Mouse (Mus musculus): ENCODE data around the gene Mpzl3. TPM values are rescaled to one million over a fixed set of nuclear protein-coding genes. Genes with fewer than 3 reads are reported as not detected.

The Mpzl3 gene
- polyA plus RNA-seq, 1 experiment from 2014 or later = 1.1 TPM

GRCm38 (mm10) chr9:45060151-45060550 lies 5.2 kb downstream of the Mpzl3 start:
- 44% methylated on average over 7 of the region's 7 CpGs for WGBS
- Histone ChIP-seq H3K27ac (no peak overlapping the region), H3K4me1 (replicated peaks; ENCODE audit: control insufficient read depth, insufficient read depth, low read length) (no peaks in the 10 kb centered on the region), H3K4me2 (replicated peaks) (no peak overlapping the region), H3K36me3 (replicated peaks; ENCODE audit: control insufficient read depth, insufficient read depth) (no peaks in the 10 kb centered on the region), H3K9ac (no peak overlapping the region), H3K27me3 (ENCODE audit: control insufficient read depth, insufficient read depth, low read length) (peaks cover 27% of the 10 kb centered on the region), H3K4me3 (replicated peaks; ENCODE audit: low read length) (no peak overlapping the region), H3K9me3 (ENCODE audit: control insufficient read depth, low read length) (no peaks in the 10 kb centered on the region)
- DNase-seq (ENCODE audit: low spot score) (no peak), ATAC-seq (ENCODE audit: low FRiP score) (no peak)

DNA sequence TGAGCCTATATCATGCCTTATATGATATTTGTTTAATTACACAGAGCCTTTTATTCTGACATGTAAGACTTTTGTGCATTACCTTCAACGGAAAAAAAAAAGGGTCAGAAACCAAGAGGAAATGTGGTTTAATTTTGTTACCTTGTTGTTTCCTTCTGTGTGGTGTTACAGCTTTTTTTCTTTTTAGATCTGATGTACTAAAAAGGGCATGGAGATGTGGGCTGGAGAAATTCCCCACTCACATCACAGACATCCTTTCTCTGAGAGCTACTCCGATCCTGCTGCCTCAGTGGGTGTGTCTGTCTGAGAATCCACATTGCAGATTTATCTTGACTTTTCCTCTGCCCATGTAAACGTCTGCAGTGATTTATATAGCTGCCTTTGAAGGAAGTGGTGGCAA lies 7.7 kb downstream of the Mpzl3 start:
- Histone ChIP-seq H3K4me1 (replicated peaks; ENCODE audit: control insufficient read depth, insufficient read depth, low read length) (no peaks in the 10 kb centered on the region), H3K4me2 (replicated peaks) (no peak overlapping the region), H3K36me3 (replicated peaks; ENCODE audit: control insufficient read depth, insufficient read depth) (no peaks in the 10 kb centered on the region), H3K27ac (no peak overlapping the region), H3K9me3 (ENCODE audit: control insufficient read depth, low read length) (no peaks in the 10 kb centered on the region), H3K4me3 (replicated peaks; ENCODE audit: low read length) (no peak overlapping the region), H3K9ac (no peak overlapping the region), H3K27me3 (ENCODE audit: control insufficient read depth, insufficient read depth, low read length) (peaks cover 15% of the 10 kb centered on the region)
- no peak for ATAC-seq (ENCODE audit: low FRiP score)
- DNase-seq (ENCODE audit: low spot score) = no peak
- 82% methylated on average over 3 of the region's 3 CpGs for WGBS

DNA sequence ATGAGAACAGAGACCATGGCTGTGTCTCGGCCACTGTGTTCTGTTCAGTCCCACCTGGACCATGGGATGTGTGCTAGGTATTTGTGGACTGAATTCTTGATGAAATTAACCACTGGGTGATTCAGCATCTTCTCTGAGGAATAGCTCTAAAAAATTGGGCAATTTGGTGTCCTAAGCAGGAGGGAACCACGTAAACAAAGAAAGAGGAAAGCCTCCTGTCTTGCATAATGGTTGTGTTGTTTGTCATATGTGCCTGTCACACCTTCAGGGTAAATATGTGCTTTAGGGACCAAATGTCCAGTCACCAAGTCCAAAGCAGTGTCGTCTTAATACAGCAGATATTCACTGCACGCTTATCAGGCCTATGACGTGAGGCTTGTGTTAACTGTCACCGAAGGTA lies 9.4 kb downstream of the Mpzl3 start:
- ATAC-seq (ENCODE audit: low FRiP score) (no peak), DNase-seq (ENCODE audit: low spot score) (no peak)
- Histone ChIP-seq H3K4me3 (replicated peaks; ENCODE audit: low read length) (no peak overlapping the region), H3K9me3 (ENCODE audit: control insufficient read depth, low read length) (no peaks in the 10 kb centered on the region), H3K4me1 (replicated peaks; ENCODE audit: control insufficient read depth, insufficient read depth, low read length) (no peaks in the 10 kb centered on the region), H3K27me3 (ENCODE audit: control insufficient read depth, insufficient read depth, low read length) (peaks cover 3% of the 10 kb centered on the region; the same call in 1 of the 2 replicates), H3K4me2 (replicated peaks) (no peak overlapping the region), H3K9ac (no peak overlapping the region), H3K36me3 (replicated peaks; ENCODE audit: control insufficient read depth, insufficient read depth) (no peaks in the 10 kb centered on the region), H3K27ac (no peak overlapping the region)
- 86% methylated on average over 6 of the region's 6 CpGs for WGBS

DNA sequence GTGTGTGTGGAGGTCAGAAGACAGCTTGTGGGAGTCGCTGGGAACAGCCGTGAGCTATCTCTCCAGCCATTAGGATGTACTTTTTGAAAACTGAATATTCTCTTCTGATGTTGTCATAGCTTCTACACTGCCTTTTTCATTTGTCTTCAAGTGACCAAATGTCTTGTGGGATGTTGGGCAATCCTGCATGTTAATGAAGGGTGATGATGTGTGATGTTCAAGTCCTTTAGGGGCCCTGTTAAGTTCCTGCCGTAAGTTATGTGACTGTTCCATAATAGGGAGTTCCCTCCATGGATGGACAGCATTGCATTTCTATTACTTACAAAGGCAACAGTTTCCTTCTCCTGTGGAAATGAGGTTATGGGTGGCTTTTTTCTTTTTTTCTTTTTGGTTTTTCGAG lies 11.7 kb downstream of the Mpzl3 start:
- H3K4me2 ChIP-seq (replicated peaks) = no peak overlapping the region
- H3K9ac ChIP-seq = no peak overlapping the region
- ATAC-seq (ENCODE audit: low FRiP score) (no peak), DNase-seq (ENCODE audit: low spot score) (no peak)
- H3K4me3 ChIP-seq (replicated peaks; ENCODE audit: low read length) = no peak overlapping the region
- 94% methylated on average over 4 of the region's 4 CpGs for WGBS
- no peaks in the 10 kb centered on the region for H3K4me1 ChIP-seq (replicated peaks; ENCODE audit: control insufficient read depth, insufficient read depth, low read length)
- H3K27me3 ChIP-seq (ENCODE audit: control insufficient read depth, insufficient read depth, low read length) = no peaks in the 10 kb centered on the region
- H3K27ac ChIP-seq = no peak overlapping the region
- no peaks in the 10 kb centered on the region for H3K9me3 ChIP-seq (ENCODE audit: control insufficient read depth, low read length)
- no peaks in the 10 kb centered on the region for H3K36me3 ChIP-seq (replicated peaks; ENCODE audit: control insufficient read depth, insufficient read depth)

DNA sequence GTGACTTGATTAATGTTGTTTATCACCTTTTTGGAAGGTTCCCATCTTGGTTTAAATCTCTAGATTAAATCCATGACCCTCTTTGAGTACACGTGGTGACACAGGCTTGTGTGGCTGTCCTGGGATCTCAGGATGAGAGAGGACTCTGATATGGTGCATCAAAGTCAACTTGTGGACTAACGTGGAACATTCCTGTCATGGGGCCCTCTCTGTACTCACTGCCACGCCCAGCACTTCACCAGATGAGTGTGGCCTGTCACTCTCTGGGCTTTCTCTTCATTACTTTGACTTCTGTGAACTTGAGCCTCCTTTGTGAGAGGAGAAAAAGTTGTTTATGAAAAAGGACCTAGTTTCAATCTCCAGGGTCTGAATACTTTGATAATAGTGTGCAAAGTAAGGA lies 16.8 kb downstream of the Mpzl3 start:
- H3K4me1 ChIP-seq (replicated peaks; ENCODE audit: control insufficient read depth, insufficient read depth, low read length) = no peaks in the 10 kb centered on the region
- H3K27ac ChIP-seq = no peak overlapping the region
- no peak overlapping the region for H3K4me2 ChIP-seq (replicated peaks)
- ATAC-seq (ENCODE audit: low FRiP score) = no peak
- no peak overlapping the region for H3K9ac ChIP-seq
- H3K36me3 ChIP-seq (replicated peaks; ENCODE audit: control insufficient read depth, insufficient read depth) = no peaks in the 10 kb centered on the region
- H3K4me3 ChIP-seq (replicated peaks; ENCODE audit: low read length) = no peak overlapping the region
- 66% methylated on average over 3 of the region's 3 CpGs for WGBS
- DNase-seq (ENCODE audit: low spot score) = no peak
- H3K27me3 ChIP-seq (ENCODE audit: control insufficient read depth, insufficient read depth, low read length) = no peaks in the 10 kb centered on the region
- no peaks in the 10 kb centered on the region for H3K9me3 ChIP-seq (ENCODE audit: control insufficient read depth, low read length)

GRCm38 (mm10) chr9:45077859-45078258 lies 22.9 kb downstream of the Mpzl3 start:
- no peaks in the 10 kb centered on the region for H3K36me3 ChIP-seq (replicated peaks; ENCODE audit: control insufficient read depth, insufficient read depth)
- WGBS = 80% methylated on average over 3 of the region's 3 CpGs

GRCm38 (mm10) chr9:45079011-45079410 lies 24.0 kb downstream of the Mpzl3 start, which contains the start of gene Jaml:
Gene Jaml (plus strand): TSS chr9:45079183.
- Histone ChIP-seq H3K4me2 (replicated peaks) (no peak within 1 kb of the TSS), H3K9ac (no peak within 1 kb of the TSS), H3K27me3 (ENCODE audit: control insufficient read depth, insufficient read depth, low read length) (no peaks in the 10 kb centered on the region), H3K4me3 (replicated peaks; ENCODE audit: low read length) (no peak within 1 kb of the TSS), H3K4me1 (replicated peaks; ENCODE audit: control insufficient read depth, insufficient read depth, low read length) (no peaks in the 10 kb centered on the region), H3K36me3 (replicated peaks; ENCODE audit: control insufficient read depth, insufficient read depth) (no peaks in the 10 kb centered on the region), H3K9me3 (ENCODE audit: control insufficient read depth, low read length) (no peaks in the 10 kb centered on the region), H3K27ac (no peak within 1 kb of the TSS)
- DNase-seq (ENCODE audit: low spot score) (no peak), ATAC-seq (ENCODE audit: low FRiP score) (no peak)
- WGBS = 89% methylated on average over 5 of the region's 5 CpGs

More at GRCm38 (mm10) chr9:45077859-45078258, 22.9 kb downstream of the Mpzl3 start:
- H3K4me2 ChIP-seq (replicated peaks) = no peak overlapping the region
- H3K27ac ChIP-seq = no peak overlapping the region
- no peaks in the 10 kb centered on the region for H3K9me3 ChIP-seq (ENCODE audit: control insufficient read depth, low read length)
- no peaks in the 10 kb centered on the region for H3K4me1 ChIP-seq (replicated peaks; ENCODE audit: control insufficient read depth, insufficient read depth, low read length)
- H3K4me3 ChIP-seq (replicated peaks; ENCODE audit: low read length) = no peak overlapping the region
- DNase-seq (ENCODE audit: low spot score) (no peak), ATAC-seq (ENCODE audit: low FRiP score) (no peak)
- H3K9ac ChIP-seq = no peak overlapping the region
- H3K27me3 ChIP-seq (ENCODE audit: control insufficient read depth, insufficient read depth, low read length) = no peaks in the 10 kb centered on the region

DNA sequence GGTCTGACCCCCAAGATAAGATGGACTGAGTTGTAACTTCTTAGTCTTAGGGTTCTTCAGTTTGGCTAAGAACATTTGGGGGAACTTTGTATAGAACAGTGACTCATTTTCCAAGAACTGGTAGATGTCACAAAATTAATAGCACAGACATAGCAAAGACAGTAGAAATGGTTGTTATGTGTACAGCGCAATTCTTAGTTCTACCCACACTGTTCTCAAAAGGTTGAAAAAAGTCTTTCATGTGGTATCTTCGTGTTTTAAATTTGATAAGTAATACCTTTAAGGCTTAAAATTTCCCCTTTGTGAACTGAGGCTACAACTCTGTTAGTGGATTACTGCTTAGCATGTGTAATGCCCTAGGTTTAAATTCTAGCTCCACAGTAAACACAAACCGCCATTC lies 28.1 kb downstream of the Mpzl3 start:
- no peaks in the 10 kb centered on the region for H3K9me3 ChIP-seq (ENCODE audit: control insufficient read depth, low read length)
- no peaks in the 10 kb centered on the region for H3K4me1 ChIP-seq (replicated peaks; ENCODE audit: control insufficient read depth, insufficient read depth, low read length)
- DNase-seq (ENCODE audit: low spot score) (no peak), ATAC-seq (ENCODE audit: low FRiP score) (no peak)
- no peak overlapping the region for H3K4me2 ChIP-seq (replicated peaks)
- WGBS = 87% methylated on average over 3 of the region's 3 CpGs
- no peak overlapping the region for H3K27ac ChIP-seq
- no peaks in the 10 kb centered on the region for H3K36me3 ChIP-seq (replicated peaks; ENCODE audit: control insufficient read depth, insufficient read depth)
- no peak overlapping the region for H3K4me3 ChIP-seq (replicated peaks; ENCODE audit: low read length)
- H3K27me3 ChIP-seq (ENCODE audit: control insufficient read depth, insufficient read depth, low read length) = no peaks in the 10 kb centered on the region; the same call in 1 of the 2 replicates
- H3K9ac ChIP-seq = no peak overlapping the region

GRCm38 (mm10) chr9:45084556-45084955 lies 29.6 kb downstream of the Mpzl3 start:
- H3K4me2 ChIP-seq (replicated peaks) = no peak overlapping the region
- DNase-seq (ENCODE audit: low spot score) (no peak), ATAC-seq (ENCODE audit: low FRiP score) (no peak)
- no peak overlapping the region for H3K27ac ChIP-seq
- H3K4me1 ChIP-seq (replicated peaks; ENCODE audit: control insufficient read depth, insufficient read depth, low read length) = no peaks in the 10 kb centered on the region
- H3K36me3 ChIP-seq (replicated peaks; ENCODE audit: control insufficient read depth, insufficient read depth) = no peaks in the 10 kb centered on the region
- H3K27me3 ChIP-seq (ENCODE audit: control insufficient read depth, insufficient read depth, low read length) = no peaks in the 10 kb centered on the region; the same call in 1 of the 2 replicates
- H3K4me3 ChIP-seq (replicated peaks; ENCODE audit: low read length) = no peak overlapping the region
- WGBS = 83% methylated on average over 5 of the region's 5 CpGs
- no peak overlapping the region for H3K9ac ChIP-seq
- no peaks in the 10 kb centered on the region for H3K9me3 ChIP-seq (ENCODE audit: control insufficient read depth, low read length)

Data from hindbrain, embryonic 14.5 days (tissue).